Mouse (Mus musculus): ENCODE results near the gene Zmym6.

DNA sequence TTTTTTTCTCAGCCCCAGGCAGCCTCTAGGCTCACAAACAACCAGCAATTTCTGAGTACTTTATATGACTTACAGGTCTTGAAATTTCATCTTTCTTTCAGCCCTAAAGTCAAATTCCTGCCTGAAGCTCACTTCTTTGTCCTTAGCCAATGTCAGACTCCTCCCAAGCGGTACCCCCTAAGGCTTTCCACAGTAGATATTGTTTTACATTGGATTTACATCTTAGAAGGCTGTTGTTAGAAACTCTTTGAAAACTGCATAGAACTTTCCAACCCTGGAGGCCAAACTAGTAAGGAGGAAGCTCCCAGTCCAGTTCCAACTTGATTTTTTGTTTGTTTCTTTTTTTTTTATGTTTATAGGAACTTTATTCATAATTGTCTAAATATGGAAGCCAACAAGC lies 13.1 kb upstream of the Zmym6 start:
- TF ChIP-seq ZC3H11A (IDR thresholded peaks at IDR 0.05; ENCODE audit: borderline replicate concordance, low read depth, low read length) (no peak), ZNF384 (IDR thresholded peaks at IDR 0.05; ENCODE audit: low read depth, low read length) (no peak), CHD2 (IDR thresholded peaks at IDR 0.05; ENCODE audit: low read depth, low read length) (no peak)
